Mouse (Mus musculus) kidney, embryonic 15.5 days (tissue): ENCODE results near the gene Spen. TPM values are rescaled to one million over a fixed set of nuclear protein-coding genes. Genes with fewer than 3 reads are reported as not detected.

Source experiments
- ATAC-seq: fragments of 200-750 bp; cut with Nextera tagmentation; replicated peaks from 2 replicates; pipeline ENCODE4 v1.8.0; 2017; ENCODE audit warnings: moderate TSS enrichment; ENCODE audit not compliant: low FRiP score
- H3K27ac ChIP-seq: fragments of 300-500 bp; sonication (generic); 2 replicates; pipeline ENCODE4 v1.5.1; 2015; ENCODE audit warnings: mild to moderate bottlenecking, inconsistent platforms
- H3K27me3 ChIP-seq: fragments of 300-500 bp; sonication (generic); 2 replicates; pipeline ENCODE4 v1.6.1; 2015; ENCODE audit warnings: inconsistent platforms
- H3K36me3 ChIP-seq: fragments of 300-500 bp; sonication (generic); 2 replicates; pipeline ENCODE4 v1.6.1; 2015; ENCODE audit warnings: inconsistent platforms
- H3K4me1 ChIP-seq: fragments of 300-500 bp; sonication (generic); 2 replicates; pipeline ENCODE4 v1.6.1; 2015; ENCODE audit warnings: inconsistent platforms
- H3K4me2 ChIP-seq: fragments of 300-500 bp; sonication (generic); 2 replicates; pipeline ENCODE4 v1.6.1; 2015; ENCODE audit warnings: moderate library complexity, mild to moderate bottlenecking, inconsistent platforms
- H3K4me3 ChIP-seq: fragments of 300-500 bp; sonication (generic); replicated peaks from 2 replicates; pipeline ENCODE4 v1.5.1; 2015; ENCODE audit warnings: mild to moderate bottlenecking, inconsistent platforms
- H3K9ac ChIP-seq: fragments of 300-500 bp; sonication (generic); 2 replicates; pipeline ENCODE4 v1.6.1; 2015; ENCODE audit warnings: mild to moderate bottlenecking, inconsistent platforms
- H3K9me3 ChIP-seq: fragments of 300-500 bp; sonication (generic); replicated peaks from 2 replicates; pipeline ENCODE4 v1.6.1; 2016; ENCODE audit warnings: inconsistent platforms
- WGBS: fragments of 180-500 bp; shearing (Covaris S2); methylation state at CpG from one replicate; pipeline ENCODE4 v1.1.7; 2015; ENCODE audit warnings: mixed read lengths; 5-methylcytosine and 5-hydroxymethylcytosine counted together
- polyA plus RNA-seq: library from polyadenylated mRNA; unstranded; fragments of >200 nt; fragmentation: Nextera tagmentation; extraction: Ambion mirVana; gene quantifications from 2 replicates; pipeline ENCODE4 v1.2.1, GENCODE M21; 2015

Gene Spen
- polyA plus RNA-seq, 1 experiment from 2014 or later, result 10.3 TPM

- WGBS, result 51% methylated on average over 4 of the region's 4 CpGs
- H3K27me3 ChIP-seq, result no peaks in the 10 kb centered on the region
- H3K27ac ChIP-seq, result no peak overlapping the region
- no peaks in the 10 kb centered on the region for H3K9me3 ChIP-seq
- peaks cover 45% of the 10 kb centered on the region for H3K36me3 ChIP-seq
- ATAC-seq, result no peak
- H3K4me3 ChIP-seq, result no peak overlapping the region
- H3K4me2 ChIP-seq, result no peak overlapping the region
- H3K9ac ChIP-seq, result no peak overlapping the region
- peaks cover 35% of the 10 kb centered on the region for H3K4me1 ChIP-seq
Measured at GRCm38 (mm10) chr4:141455526-141455925, 82.9 kb downstream of the Spen start.

DNA sequence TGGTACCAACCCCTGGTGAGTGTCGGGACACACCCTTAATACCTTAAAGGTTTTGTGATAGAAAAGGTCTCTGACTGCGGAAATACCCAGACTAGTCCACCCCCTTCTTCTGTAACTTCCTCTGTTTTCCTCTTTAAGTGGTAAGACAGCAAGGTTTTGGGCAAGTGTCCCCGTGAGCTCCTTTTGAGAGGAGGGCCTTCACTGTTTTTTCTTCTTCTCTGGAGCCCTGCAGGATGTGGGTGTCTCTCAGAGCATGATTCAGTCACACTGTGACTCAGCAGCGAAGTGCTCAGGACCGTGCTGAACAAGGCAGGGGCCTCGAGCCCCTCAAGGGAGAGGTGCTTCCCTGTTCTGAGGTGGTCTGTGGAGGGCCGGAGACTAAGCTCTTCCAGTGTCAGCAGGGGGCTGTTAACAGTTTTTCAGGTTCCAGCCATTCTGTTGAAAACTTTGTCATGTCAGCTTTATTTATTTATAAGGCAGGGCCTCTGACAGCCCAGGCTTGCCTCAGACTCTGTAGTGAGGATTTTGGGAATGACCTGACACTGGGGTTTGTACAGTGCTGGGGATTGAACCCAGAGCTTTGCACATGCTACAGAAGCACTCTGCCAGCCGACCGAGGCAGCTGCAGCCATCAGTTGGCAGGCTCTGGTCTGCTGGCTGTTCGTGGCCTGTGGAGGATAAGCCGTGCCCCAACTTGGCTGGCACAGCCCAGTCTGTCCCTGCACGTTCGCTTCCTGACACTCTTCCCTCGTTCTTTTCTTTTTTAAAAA lies 83.6 kb downstream of the Spen start:
- no peak overlapping the region for H3K9ac ChIP-seq
- 77% methylated on average over 14 of the region's 14 CpGs for WGBS
- no peaks in the 10 kb centered on the region for H3K9me3 ChIP-seq
- H3K36me3 ChIP-seq, result peaks cover 43% of the 10 kb centered on the region
- H3K27me3 ChIP-seq, result no peaks in the 10 kb centered on the region
- H3K4me3 ChIP-seq, result no peak overlapping the region
- H3K4me1 ChIP-seq, result peaks cover 35% of the 10 kb centered on the region
- H3K4me2 ChIP-seq, result no peak overlapping the region
- no peak overlapping the region for H3K27ac ChIP-seq
- ATAC-seq, result no peak

DNA sequence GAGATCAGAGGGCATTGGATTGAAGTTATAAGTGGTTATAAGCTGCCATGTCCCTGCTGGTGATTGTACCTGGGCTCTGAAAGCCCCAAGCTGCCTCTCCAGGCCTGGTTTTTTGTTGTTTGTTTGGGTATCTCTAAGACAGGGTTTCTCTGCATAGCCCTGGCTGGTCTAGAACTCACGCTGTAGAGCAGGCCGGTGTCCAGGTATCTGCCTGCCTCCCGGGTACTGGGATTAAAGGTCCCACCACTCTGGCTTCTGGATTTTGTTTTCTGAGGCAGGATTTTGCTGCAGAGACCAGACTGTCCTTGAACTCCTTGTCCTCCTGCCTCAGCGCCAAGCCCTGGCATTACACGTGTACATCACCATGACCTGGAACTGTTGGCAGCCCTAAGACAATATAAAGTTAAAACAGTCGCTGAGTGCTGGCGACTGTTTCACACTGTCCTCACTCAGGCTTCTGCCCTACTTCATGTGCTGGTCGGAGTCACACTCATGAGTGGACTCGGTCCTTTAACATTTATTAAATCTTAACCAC lies 86.4 kb downstream of the Spen start:
- Histone ChIP-seq H3K4me1 (peaks cover 17% of the 10 kb centered on the region), H3K9ac (no peak overlapping the region), H3K27ac (no peak overlapping the region), H3K4me3 (no peak overlapping the region), H3K4me2 (no peak overlapping the region), H3K27me3 (no peaks in the 10 kb centered on the region), H3K36me3 (peaks cover 67% of the 10 kb centered on the region), H3K9me3 (no peaks in the 10 kb centered on the region)
- ATAC-seq, result no peak
- 91% methylated on average over 9 of the region's 9 CpGs for WGBS

- Histone ChIP-seq H3K9me3 (no peaks in the 10 kb centered on the region), H3K36me3 (peaks cover 65% of the 10 kb centered on the region), H3K4me3 (no peak overlapping the region), H3K27ac (no peak overlapping the region), H3K9ac (no peak overlapping the region), H3K4me1 (peaks cover 20% of the 10 kb centered on the region), H3K4me2 (no peak overlapping the region), H3K27me3 (no peaks in the 10 kb centered on the region)
- 85% methylated on average over 2 of the region's 2 CpGs for WGBS
- no peak for ATAC-seq
Measured at GRCm38 (mm10) chr4:141451251-141451650, 87.1 kb downstream of the Spen start.

DNA sequence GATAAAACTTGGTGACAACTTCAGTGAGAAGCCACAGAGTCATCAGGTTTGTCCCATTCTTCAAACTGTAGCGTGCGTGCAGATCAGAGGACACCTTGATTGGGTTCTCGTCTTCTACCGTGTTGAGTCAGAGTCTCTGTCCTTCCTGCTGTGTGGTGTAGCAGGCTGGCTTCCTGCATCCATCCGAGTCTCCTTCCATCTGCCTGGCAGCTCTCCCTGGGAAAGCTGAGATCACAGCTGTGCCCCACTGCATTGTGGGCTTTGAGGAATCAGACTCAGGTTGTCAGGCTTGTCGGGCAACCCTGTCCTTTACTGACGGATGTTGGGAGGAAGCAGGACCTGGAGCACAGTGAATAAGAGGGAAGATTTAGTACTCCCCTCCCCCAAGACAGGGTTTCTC lies 92.2 kb downstream of the Spen start:
- no peak overlapping the region for H3K4me3 ChIP-seq
- H3K27ac ChIP-seq, result no peak overlapping the region
- no peaks in the 10 kb centered on the region for H3K9me3 ChIP-seq
- H3K27me3 ChIP-seq, result no peaks in the 10 kb centered on the region
- 68% methylated on average over 7 of the region's 7 CpGs for WGBS
- H3K9ac ChIP-seq, result peak overlapping the region; percentile 96; the same call in 1 of the 2 replicates
- 0 out of 2 replicates have a peak overlapping the region, but pooled peaks have one; percentile 85 for H3K4me2 ChIP-seq
- no peak for ATAC-seq
- H3K36me3 ChIP-seq, result peaks cover 40% of the 10 kb centered on the region
- H3K4me1 ChIP-seq, result peaks cover 25% of the 10 kb centered on the region

DNA sequence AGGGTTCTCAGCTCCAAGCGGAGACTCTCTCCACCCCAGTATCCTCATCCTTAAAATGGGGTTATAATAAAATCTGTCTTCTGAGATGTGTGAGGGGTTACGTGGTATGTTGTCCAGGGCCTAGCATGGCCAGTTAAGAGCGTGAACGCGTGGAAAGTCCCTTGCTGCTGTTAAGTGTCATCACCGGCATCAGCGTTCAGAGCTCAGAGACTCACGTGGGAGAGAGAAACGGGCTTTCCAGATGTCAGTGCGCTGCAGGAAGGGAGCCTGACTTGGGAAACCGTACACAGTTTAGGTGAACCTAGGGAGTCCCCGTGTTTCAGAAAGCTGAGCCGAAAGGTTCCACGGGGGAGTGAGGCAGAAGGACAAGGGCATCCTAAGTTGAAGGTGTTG lies 93.1 kb downstream of the Spen start:
- ATAC-seq, result 0 out of 2 replicates have a peak, but pooled peaks have one; percentile 2
- 8% methylated on average over 14 of the region's 14 CpGs for WGBS
- H3K27me3 ChIP-seq, result no peaks in the 10 kb centered on the region

DNA sequence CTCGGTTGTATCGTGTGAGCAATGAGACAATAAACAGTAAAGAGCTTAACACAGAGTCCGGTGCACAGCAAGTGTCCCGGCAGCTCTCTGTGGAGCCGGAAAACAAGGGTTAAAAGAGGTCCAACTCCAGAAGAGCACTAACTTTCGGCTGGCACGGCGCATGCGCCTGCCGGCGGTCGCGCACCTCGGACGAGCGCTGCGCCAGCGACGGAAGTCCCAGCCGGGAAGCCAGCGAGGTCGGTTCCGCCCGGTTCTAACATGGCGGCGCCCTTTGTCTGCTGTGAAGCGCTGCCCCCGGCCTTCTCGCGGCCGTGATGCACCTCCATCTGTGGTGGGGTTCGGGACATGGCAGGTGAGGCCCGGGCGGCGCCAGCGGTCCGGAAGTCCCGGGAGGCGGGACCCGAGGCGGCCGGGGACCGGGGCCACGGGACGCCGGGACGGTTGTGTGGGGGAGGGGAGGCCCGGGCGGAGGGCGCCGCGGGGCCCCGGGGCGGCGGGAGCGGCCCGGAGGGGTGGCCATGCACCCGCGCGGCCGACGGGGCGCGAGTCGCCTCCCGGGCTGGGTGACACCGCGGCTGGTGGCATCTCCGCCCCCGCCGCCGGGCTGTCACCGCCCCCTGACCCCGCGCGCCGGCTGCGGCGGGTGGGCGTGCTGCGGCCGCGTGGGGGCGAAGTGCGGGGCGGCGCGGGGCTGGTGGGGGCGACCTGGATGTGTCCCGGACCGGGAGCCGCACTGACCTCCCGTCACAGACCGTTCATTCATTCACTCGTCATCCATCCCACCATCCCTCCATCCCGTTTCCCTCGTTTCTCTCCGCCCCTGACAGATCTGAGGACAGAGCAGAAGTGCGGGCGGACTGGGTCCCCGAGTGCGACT lies 93.7 kb downstream of the Spen start, which contains the start of gene Zbtb17:
Gene Zbtb17, plus strand, starts transcription at position 204 of the 877 bp plus-strand sequence.
- Histone ChIP-seq H3K4me1 (peaks cover 25% of the 10 kb centered on the region), H3K4me2 (peak within 1 kb of the TSS; percentile 85), H3K4me3 (peak within 1 kb of the TSS; percentile 99), H3K36me3 (peaks cover 29% of the 10 kb centered on the region), H3K9me3 (no peaks in the 10 kb centered on the region), H3K27ac (peak within 1 kb of the TSS; percentile 76), H3K27me3 (no peaks in the 10 kb centered on the region), H3K9ac (peak within 1 kb of the TSS; percentile 96)
- ATAC-seq, result peak; percentile 91
- WGBS, result under 1% methylated on average over 82 of the region's 102 CpGs

More for the DNA sequence above, 93.1 kb downstream of the Spen start:
- Histone ChIP-seq H3K27ac (peak overlapping the region; percentile 76; the same call in 1 of the 2 replicates), H3K4me2 (peak overlapping the region; percentile 85), H3K9ac (peak overlapping the region; percentile 96), H3K4me1 (peaks cover 25% of the 10 kb centered on the region), H3K9me3 (no peaks in the 10 kb centered on the region), H3K36me3 (peaks cover 35% of the 10 kb centered on the region), H3K4me3 (peak overlapping the region; percentile 99)

DNA sequence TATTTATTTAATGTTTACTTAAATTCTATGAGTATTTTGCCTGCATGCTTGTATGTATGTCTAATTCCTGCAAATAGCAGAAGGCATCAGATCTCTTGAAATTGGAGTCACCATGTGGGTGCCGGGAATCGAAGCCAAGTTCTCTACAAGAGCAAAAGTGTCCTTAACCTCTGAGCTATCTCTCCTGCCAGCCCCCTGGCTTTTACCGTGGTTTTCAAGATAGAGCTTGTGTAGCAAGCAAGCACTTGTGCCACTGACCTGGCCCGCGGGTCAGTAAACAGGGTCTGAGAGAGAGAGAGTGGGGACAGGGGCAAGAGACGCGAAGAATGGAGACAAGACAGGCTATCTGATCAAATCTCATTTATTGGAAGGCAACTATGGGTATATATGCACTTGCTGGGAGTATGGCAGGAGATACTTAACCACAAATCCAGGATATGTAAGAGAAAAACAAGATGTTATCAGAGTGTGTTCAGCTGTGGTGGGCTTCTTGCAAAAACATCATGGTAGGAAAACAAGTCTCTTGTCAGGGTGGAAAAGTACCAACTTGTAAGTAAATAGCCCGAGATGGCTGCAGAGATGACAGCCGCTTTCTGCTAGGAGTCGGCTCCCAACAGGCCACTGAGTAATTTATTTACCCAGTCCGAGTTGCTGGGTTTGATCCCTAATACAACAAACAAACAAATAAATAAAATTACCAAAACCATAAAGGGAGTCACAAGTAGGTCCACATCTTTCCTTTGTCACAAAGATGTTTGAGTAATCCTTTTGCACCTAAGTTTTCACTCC lies 94.6 kb downstream of the Spen start:
- 43% methylated on average over 11 of the region's 11 CpGs for WGBS
- Histone ChIP-seq H3K27me3 (no peaks in the 10 kb centered on the region), H3K4me1 (peaks cover 27% of the 10 kb centered on the region), H3K9me3 (no peaks in the 10 kb centered on the region), H3K9ac (peak overlapping the region; percentile 96), H3K4me3 (peak overlapping the region; percentile 99), H3K36me3 (peaks cover 21% of the 10 kb centered on the region), H3K4me2 (peak overlapping the region; percentile 85), H3K27ac (peak overlapping the region; percentile 49; the same call in 1 of the 2 replicates)
- no peak for ATAC-seq

DNA sequence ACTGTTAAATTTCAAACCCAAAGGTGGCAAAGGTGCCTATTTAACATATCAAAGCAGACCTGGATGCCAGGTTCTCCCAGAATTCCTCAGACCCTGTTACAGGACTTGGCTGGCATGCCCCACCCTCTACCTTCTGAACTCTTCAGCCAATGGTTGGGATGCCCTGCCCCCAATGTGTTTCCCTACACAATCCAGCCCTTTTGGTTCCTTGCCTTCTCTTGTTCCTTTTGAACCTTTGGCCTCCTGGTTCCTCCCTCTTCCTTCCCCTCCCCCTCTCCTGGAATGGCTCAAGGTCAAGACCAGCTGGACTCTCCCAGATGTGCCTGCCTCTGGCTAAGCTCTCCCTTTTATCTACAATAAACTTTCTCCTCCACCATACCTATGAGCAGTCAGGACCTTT lies 97.5 kb downstream of the Spen start:
- Histone ChIP-seq H3K9me3 (no peaks in the 10 kb centered on the region), H3K4me2 (no peak overlapping the region), H3K4me1 (peaks cover 20% of the 10 kb centered on the region), H3K4me3 (no peak overlapping the region), H3K9ac (no peak overlapping the region), H3K27ac (no peak overlapping the region), H3K27me3 (no peaks in the 10 kb centered on the region), H3K36me3 (no peaks in the 10 kb centered on the region)
- ATAC-seq, result 0 out of 2 replicates have a peak, but pooled peaks have one; percentile 28

DNA sequence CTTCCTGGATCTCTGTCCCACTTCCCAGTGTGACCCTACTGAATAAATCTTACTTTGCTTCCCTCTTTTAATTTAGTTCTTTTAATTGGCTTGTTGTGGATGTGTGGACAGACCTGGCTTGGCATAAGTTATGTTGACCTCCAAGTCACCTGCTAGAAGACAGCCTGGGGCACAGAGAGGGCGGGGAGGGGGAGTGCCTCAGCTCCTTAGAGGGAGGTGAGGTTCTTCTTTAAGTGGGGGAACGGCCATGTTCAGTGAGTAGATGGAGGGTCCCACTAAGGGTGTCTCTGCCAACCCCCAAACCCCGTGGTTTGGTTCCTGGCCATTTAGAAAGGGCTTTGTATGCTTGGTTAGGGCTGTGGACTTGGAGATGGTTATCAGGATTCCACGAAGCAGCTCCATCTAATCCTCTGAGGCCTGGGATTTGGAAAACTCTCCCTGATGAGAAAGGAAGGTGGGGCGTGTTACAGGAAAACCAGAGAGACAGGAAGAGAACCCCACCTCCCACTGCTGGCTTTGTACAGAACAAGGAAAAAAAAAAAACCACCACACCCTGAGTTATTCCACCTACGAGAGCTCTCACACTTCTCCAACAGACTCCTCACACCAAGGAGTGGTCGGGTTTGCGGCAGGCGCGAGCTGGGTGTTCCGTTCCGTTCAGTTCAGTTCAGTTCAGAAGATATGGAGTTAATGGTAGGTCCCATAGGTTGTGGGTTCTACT lies 99.2 kb downstream of the Spen start:
- H3K4me3 ChIP-seq, result no peak overlapping the region
- H3K36me3 ChIP-seq, result no peaks in the 10 kb centered on the region
- no peak overlapping the region for H3K4me2 ChIP-seq
- H3K4me1 ChIP-seq, result peaks cover 12% of the 10 kb centered on the region
- ATAC-seq, result no peak
- WGBS, result 75% methylated on average over 12 of the region's 12 CpGs
- no peaks in the 10 kb centered on the region for H3K9me3 ChIP-seq
- H3K9ac ChIP-seq, result no peak overlapping the region
- H3K27me3 ChIP-seq, result no peaks in the 10 kb centered on the region
- H3K27ac ChIP-seq, result no peak overlapping the region

DNA sequence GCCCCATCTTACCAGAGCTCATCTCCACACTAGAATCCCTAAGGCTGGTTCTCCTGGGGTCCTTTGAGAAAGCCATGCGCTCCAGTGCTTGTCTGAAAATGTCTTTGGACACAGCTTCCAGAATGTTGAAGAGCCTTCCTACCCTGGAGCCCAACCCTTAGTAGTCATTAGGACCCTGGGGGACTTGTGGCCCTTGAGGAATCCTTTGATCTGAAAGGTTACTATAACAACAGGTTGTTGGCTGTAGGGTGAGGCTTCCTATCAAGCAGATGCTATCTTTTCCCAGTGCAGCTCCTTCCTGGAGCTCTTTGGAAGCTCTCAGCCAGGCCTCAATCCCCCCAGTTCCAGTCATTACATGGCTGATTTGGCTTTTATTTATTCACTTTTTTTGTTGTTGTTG lies 102.4 kb downstream of the Spen start, which contains the start of gene Srarp:
Gene Srarp, minus strand, starts transcription at position 132 of the 400 bp plus-strand sequence.
- no peaks in the 10 kb centered on the region for H3K27me3 ChIP-seq
- no peak for ATAC-seq
- H3K27ac ChIP-seq, result no peak within 1 kb of the TSS
- no peak within 1 kb of the TSS for H3K4me3 ChIP-seq
- H3K4me1 ChIP-seq, result 0 out of 2 replicates have a peak, but pooled peaks cover 3% of the 10 kb centered on the region
- no peak within 1 kb of the TSS for H3K4me2 ChIP-seq
- no peak within 1 kb of the TSS for H3K9ac ChIP-seq
- WGBS, result 77% methylated on average over 1 of the region's 1 CpGs
- no peaks in the 10 kb centered on the region for H3K36me3 ChIP-seq
- H3K9me3 ChIP-seq, result no peaks in the 10 kb centered on the region
